Mouse (Mus musculus) monocyte, adult 59 days (primary cell): ENCODE measurements around the gene Cyp2a4. TPM values are rescaled to one million over a fixed set of nuclear protein-coding genes. Genes with fewer than 3 reads are reported as not detected.

ENCODE experiments used
- total RNA-seq, 2 experiments: library from RNA; stranded (reverse); gene quantifications; one replicate each; pipeline ENCODE4 v1.2.4; 2023

Cyp2a4 gene
- total RNA-seq = not detected

DNA sequence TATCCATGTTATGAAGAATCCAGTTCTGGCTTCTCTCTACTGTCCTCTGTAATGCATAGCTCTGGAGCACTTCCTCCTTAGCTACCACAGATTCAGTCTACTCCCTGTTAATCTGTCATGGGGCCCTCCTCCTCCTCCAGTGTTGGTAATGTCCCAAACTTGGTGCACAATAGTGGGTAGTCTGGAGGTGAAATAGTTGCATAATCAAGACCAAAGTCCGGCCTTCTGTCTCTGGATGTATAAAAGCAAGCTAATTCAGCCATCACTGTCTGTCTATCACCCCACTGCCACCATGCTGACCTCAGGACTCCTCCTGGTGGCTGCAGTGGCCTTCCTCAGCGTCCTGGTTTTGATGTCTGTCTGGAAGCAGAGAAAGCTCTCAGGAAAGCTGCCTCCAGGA, at the start of gene Cyp2a4:
Gene Cyp2a4, plus strand, starts transcription at position 244 of the 400 bp plus-strand sequence.

DNA sequence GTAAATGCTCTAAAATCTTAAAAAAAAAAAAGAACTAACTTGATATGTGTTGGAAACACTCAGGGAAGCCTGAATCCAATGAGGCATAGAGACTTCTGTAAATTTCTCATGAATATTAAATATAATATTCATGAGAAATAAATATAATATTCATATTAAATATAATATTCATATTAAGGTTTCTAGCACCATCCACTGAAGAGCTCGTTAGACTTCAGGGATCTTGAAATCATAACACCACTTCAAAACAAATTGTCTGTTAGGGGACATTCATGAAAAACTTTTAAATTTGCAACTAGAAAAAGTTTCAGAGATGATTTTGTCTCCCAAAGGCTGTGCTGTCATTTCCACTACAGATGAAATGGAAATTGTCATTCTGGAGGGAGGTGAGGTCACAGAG, 46.9 kb upstream of the Cyp2a4 start, which contains the start of gene Vmn1r184:
Gene Vmn1r184, plus strand, starts transcription at position 301 of the 400 bp plus-strand sequence.

Other genes starting within 250 kb of the Cyp2a4 start
- gene Cyp2b13, start 245.7 kb upstream of the Cyp2a4 start, total RNA-seq = not detected
- not detected for gene Cyp2b9, start 133.8 kb upstream of the Cyp2a4 start, total RNA-seq
- not detected for gene Vmn1r184, start 46.8 kb upstream of the Cyp2a4 start, total RNA-seq
- gene Nlrp9c, start 96.5 kb downstream of the Cyp2a4 start, total RNA-seq = not detected
- gene Nlrp4a, start 127.9 kb downstream of the Cyp2a4 start, total RNA-seq = not detected
- not detected for gene Nlrp9a, start 227.9 kb downstream of the Cyp2a4 start, total RNA-seq